Mouse (Mus musculus) gastrocnemius, postnatal 4 days (tissue): ENCODE measurements around the gene 2010300C02Rik. TPM values are rescaled to one million over a fixed set of nuclear protein-coding genes. Genes with fewer than 3 reads are reported as not detected.

ENCODE experiments used
- DNase-seq, 2 experiments: peaks; one replicate each; pipeline ENCODE4 v3.0.0; 2021 to 2022; ENCODE audit warnings: low spot score in 2 of 2, mixed read lengths in 2 of 2
- total RNA-seq, 2 experiments: library from RNA; stranded (reverse); gene quantifications; 2 replicates each; pipeline ENCODE4 v1.2.3; 2021

The 2010300C02Rik gene
- total RNA-seq, 2 experiments from 2014 or later = 0.59 to 0.65 TPM

DNA sequence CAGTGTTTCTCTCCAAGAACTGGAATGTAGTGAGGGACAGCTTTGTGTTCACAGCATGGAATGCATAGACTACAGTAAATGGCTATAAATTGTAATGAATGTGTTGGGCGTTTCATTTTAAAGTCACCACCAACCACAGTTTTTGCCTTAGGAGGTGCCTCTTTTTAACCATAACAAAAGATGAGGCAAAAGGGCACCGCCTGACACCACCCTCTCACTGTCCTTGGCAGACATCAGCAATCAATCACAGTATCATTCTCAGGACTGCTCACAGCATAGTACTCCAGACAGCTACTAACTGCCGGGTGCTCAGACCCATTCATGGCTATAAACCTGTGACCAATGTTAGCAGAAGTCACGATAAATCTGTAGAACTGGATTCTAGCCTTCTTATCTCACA, 48.6 kb downstream of the 2010300C02Rik start:
- DNase-seq = no peak

DNA sequence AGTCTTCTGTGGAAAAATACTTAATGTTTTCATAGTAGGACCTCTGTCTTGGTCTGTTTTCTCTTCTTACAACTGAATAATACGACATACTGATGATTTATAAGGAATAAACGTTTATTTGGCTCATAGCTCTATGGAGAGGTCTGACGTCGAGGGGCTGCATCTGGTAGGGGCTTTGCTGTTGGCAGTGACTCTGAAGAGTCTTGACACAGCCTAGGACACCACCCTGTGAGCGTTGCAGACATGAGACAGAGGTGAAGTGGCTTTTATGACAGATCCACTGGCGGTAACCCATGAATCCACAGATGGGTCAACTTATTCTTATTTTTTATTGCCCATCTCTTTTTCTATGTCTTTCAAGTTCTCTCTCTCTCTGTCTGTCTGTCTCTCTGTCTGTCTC, 52.5 kb downstream of the 2010300C02Rik start:
- DNase-seq = no peak

- no peak for DNase-seq
These were observed 53.3 kb downstream of the 2010300C02Rik start for GRCm38 (mm10) chr1:37666587-37666986.

DNA sequence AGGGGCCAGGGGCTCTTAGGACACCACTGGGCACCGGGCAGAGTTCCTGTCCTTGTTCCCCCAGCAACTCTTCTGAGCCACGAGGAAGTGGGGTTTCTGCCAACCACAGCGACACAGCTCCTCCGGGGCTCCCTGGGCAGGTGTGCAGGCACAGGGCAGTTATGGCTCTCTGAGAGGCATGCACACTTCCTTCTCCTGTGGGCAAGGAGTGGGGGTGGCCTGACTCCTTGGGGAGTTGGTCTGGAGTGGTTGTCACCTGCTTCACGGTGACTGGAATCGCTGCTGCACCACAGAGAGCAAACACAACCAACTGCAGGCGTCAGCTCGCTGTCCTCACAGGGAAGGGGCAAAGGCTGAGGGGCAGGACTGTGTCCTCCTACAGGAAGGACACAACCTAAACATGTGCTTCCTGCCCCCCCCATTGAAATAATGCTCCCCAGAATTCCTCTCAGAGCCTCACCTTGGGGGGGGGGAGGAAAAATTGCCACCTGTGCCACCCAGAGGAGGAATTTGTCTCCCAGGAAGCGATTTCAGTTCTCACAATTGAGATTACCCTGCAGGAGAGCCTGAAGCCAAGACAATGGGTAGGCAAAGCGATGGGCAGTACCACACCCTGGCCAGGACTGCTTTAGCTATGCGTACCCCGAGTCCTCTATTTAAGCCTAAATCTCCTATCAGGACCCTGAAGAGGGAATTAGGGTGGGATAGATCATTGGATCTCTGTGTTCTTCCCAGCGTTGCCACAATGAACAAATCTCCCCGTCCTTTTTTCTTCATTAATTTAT, 54.2 kb downstream of the 2010300C02Rik start:
- no peak for DNase-seq

DNA sequence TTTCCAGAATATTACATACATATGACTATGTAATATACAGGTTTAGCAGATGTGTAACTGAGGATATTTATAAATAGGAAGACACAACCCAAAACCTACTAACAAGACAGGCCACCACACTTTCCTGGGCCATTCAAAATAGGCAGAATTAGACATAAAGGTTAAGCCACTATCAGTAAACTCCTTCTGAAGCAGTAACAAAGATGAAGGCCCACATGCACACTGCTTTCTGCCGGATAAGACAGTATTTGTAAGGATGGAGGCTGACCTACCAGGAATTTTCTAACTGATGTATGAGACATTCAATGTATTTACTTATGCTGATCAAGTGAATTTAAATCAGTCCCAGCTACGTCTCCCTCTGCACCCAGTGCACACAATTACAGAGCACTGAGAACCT, 55.4 kb downstream of the 2010300C02Rik start:
- no peak for DNase-seq

DNA sequence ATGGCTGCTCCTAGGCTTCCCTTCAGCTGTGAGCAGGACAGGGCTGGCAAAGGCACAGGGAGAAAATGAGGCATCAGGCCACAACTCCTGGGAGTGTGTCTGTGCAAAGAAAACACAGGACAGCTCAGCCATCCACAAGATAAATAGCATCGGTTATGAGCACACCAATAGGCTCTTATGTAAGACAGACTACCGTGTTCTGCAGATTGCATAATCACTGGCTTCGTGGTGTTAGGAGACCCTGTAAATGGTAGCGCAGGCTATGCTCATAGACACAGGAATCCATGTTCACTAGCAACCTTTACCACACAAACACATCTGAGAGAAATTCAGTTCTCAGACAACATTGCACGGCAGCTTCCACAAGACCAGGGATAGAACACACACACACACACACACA, 56.3 kb downstream of the 2010300C02Rik start:
- no peak for DNase-seq

- no peak for DNase-seq
These were observed 63.9 kb downstream of the 2010300C02Rik start for GRCm38 (mm10) chr1:37656017-37656416.

DNA sequence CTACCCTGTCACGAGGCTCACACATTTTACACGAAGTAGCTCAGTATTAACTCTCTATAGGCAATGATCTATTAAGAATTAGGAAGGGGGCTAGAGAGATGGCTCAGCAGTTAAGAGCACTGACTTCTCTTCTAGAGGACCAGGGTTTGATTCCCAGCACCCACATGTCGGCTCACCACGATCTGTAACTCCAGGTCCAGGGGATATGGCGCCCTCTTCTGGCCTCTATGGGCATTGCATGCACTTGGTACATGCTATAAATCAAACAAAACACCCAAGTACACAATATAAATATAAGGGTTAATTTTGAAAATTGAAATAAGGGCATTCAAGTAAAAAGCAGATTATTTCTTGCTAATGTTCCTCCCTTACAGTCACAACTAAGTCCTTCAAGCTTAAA, 65.9 kb downstream of the 2010300C02Rik start:
- DNase-seq = no peak

GRCm38 (mm10) chr1:37647066-37647465, 72.8 kb downstream of the 2010300C02Rik start:
- no peak for DNase-seq

DNA sequence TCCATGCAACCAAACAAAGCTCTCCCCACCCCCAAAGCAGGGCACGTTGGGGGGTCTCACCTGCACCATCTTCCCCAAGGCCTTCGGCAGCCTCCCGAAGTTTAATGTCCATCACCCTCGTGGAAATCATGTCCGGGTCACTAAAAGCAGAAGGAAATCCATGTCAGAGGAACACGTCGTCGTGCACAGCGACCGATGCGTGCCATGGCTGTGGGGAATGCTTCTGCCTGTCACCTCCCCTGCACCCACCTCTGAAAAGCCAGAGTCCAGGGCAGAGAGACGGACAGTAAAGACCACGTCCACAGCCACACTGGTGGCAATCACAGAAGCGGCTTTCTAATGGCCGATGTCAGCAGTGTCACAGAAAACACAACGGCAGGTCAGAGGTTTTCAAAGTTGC, 75.4 kb downstream of the 2010300C02Rik start:
- DNase-seq = no peak

GRCm38 (mm10) chr1:37643794-37644365, 76.0 kb downstream of the 2010300C02Rik start:
- DNase-seq = no peak

DNA sequence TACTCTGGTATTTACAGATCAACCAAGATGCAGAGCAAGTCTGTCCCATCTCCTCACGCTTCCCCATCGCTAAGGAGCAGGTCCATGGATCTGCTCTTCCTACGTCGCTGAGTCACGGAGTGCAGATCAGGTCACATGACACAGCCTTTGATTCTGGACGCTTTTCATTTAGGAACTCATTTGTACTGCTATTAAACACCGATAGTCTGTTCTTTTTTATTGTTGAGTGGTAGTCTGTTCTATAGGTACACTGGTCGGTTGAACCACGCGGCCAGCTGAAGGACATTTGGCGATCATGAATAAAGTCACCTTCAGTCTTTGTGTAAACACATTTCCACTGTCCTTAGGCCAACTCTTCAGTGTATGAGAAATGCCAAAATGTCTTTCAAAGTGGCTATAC, 78.5 kb downstream of the 2010300C02Rik start:
- DNase-seq = no peak

DNA sequence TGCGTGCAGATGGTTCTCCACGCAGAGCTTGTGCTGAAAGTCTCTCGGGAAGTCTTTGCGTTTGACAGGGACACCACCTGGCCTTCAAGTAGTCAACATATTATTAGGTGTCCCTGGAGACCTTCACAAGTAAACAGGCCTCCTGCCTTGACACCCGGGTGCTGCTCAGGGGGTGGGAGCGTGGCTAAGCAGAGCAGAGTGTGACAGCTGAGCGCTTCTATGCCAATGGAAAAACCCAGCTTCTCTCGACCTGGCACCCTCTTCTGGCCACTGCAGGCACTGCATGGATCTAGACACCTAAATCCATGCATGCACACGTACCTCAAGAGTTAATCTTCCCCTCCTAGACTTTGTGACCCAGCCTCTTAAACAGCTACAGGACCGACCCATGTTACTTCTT, 80.8 kb downstream of the 2010300C02Rik start:
- DNase-seq = peak; percentile 61 to 79

DNA sequence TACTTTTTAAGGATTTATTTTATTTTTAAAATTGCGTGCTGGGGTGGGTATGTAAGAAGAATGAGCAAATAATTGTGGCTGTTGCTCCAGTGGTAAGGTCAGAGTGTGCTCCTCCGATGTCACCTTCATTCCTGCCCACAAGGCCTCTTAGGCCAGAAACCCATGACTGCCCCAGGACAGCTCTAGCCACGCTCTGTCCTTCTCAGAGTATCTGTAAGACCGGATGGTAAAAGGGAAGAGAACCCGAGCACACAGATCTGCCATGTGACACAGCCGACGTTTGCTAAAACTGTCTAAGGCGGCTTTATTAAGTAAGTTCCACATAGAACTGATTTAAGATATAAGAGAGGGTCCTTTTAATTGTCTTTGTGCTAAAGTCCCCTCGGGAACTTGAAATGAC, 81.3 kb downstream of the 2010300C02Rik start:
- DNase-seq = no peak

DNA sequence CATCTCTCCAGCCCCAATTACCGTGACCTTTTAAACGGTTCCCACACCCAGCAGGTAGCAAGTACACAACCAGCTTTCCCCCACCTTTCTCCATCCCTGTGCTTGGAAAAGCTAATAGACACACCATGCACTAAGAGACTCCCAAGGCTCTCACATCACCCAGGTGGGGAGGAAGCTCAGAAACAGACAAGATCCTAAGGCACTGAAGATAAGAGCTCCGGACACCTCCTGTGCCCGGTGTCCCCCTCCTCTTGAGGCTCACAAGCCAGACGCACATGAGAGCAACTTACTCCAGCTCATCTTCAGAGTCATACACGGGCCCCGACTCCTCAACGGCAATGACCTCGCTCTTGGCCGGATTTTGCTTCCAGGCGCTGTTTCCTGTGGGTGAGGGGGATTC, 82.3 kb downstream of the 2010300C02Rik start:
- DNase-seq = no peak

GRCm38 (mm10) chr1:37636824-37637223, 83.1 kb downstream of the 2010300C02Rik start:
- no peak for DNase-seq

DNA sequence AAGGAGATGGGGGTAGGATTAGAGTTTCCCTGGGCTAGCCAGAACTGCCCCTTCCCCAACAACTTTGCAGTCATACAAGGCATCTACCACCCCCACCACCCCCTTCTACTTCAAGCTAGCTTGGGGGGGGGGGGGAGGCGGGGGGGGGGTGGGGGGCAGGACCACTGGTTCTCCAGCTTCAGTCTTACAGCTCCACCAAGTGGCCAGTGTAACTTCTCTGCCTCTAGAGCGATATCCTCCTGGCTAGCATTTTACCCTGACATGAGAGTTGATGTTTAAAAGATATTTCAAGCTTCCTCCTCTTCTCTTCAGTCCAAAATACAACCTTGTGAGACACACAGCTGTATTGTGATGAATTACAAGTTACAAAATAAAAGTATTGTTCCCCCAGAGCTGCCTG, 83.7 kb downstream of the 2010300C02Rik start:
- DNase-seq = no peak

GRCm38 (mm10) chr1:37635716-37636115, 84.2 kb downstream of the 2010300C02Rik start:
- no peak for DNase-seq

- DNase-seq = no peak
These were observed 85.2 kb downstream of the 2010300C02Rik start for GRCm38 (mm10) chr1:37634658-37635057.

DNA sequence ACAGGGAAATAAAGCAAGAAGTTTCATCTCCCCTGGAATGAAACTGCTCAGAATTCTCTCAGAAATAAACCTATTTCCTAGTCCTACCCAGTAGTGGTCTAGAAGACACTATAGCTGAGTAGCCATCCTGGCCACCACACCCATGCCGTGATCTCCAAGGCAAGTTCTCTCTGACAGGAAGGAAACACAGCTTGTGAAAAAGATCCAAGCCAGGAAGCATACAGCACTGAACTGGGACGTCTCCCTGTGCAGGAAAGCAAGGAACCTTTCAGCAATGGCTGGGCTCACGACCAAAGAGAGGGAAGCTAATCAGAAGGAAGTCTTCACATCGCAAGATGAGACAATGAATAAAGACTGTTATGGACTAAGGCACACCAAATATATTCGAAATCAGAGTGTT, 86.4 kb downstream of the 2010300C02Rik start:
- no peak for DNase-seq

DNA sequence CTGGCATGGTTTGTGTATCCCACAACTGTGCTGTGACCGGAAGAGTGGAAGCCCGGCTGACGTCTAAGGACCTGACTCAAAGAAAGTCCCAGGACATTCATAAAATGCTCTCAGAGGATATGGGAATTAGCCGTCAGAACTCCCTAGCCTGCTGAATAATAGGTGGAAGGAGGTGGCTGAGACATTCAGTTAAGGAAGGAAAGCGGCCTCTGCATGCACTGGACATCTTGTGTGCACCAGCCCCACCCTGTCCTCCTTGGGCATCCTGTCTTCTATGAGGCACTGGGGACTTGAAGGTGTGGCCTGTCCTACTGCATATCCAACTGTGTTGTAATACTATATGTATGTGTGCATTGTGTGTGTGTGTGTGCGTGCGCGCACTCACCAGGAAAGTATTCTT, 87.5 kb downstream of the 2010300C02Rik start:
- no peak for DNase-seq

- DNase-seq = no peak
These were observed 88.4 kb downstream of the 2010300C02Rik start for GRCm38 (mm10) chr1:37631456-37631855.
